Mouse (Mus musculus): Measurements from ENCODE around the gene Gm20388.

Gene Gm20388

DNA sequence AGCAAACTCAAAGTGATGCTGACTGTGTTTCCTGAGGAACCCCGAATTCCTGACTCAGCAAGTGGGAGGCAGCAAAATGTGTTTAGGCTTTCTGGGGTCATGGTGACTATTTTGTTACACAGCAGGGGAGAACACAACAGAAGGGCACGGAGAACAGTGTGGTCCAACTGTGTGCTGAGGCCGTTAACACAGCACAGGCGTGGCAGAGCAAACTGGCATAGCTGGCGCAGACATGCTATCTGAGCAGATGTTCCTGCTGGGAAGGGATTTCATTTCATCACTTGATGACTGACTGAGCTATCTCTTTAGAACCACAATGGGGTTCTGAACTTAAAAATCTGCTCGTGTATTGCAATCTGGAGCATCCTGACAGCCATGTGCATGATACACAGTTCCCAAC, 1974.8 kb downstream of the Gm20388 start:
- DNase-seq (ENCODE audit: low spot score in 2 of 2): no peak

DNA sequence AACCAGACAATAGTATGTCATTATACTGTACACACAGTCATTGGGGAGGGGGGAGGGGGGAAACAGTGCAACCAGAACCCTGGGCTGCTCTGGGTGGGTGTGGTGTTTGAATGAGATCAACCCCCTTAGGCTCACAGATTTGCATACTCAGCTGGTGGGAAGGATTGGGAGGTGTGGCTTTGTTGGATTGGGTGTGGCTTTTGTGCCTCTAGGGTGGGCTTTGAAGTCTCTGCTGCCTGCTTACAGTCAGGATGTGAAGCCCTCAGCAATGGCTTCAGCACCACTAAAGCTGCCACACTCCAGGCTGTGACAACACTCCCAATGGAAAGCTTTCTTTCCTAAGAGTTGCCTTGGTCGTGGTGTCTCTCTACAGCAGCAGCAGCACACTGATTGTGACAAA, 1976.9 kb downstream of the Gm20388 start:
- no peak for DNase-seq (ENCODE audit: low spot score in 2 of 2)

DNA sequence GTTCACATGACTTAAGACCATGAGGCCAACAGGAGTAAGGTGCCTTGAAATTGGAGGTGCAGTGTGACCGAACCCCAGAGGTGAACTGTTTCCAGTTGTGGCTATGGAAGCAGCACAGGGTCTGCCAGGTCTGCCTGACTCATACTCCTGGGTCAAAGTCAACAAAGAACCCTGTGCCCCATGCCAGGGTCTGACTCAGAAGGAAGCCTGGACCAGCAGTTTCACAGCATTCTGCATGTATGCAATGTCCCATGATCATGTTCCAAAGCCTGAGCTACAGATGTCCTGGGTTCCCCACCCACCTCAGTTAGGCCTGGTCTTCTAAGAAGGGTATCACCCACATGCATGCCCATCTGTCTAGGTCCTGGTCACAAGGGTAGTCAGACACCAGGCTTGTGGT, 1978.7 kb downstream of the Gm20388 start:
- no peak for DNase-seq (ENCODE audit: low spot score in 2 of 2)

DNA sequence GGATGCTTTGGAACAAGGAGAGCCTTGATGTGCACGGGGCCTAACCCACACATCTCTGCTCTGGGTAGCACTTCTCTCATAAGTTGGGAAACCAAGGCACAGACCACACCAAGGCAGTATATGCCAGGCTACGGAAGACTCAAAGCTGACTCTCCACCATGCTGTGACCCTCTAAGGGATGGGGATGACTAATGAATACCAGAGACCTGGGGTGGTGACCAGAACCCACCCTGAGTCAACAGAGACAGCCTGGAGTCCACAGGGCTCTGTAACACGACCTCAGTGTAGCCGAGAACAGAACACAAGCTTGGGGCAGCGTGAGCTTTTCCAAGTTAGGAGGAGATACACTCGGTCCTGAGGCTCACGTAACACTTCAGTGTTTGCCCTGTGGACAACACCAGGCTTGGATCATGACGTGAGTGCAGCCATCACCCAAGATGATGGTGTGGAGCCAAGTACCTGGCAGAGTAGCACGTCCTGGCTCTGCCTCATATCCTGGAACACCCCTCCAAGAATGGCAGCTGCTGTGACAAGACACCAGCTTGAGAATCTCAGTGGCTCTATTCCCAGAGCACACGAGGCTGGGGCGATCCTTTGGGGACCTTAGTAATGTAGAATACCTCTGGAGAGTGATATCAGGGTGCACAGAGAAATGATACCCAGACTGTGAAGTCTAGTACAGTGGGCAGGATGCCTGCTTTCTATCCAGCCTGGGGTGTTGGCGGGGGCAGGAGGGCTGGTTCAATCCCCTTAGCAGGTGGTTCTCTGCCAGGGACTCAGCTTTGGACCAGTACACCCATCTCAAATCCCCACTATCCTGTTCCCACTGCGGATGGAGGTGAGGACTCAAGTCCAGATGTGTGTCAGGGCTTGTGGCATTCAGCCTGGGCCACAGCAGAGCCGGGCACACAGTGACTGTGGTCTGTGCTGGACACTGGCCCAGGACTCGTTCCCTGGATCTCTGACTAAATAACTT, 1979.5 kb downstream of the Gm20388 start:
- no peak for DNase-seq (ENCODE audit: low spot score in 2 of 2)

DNA sequence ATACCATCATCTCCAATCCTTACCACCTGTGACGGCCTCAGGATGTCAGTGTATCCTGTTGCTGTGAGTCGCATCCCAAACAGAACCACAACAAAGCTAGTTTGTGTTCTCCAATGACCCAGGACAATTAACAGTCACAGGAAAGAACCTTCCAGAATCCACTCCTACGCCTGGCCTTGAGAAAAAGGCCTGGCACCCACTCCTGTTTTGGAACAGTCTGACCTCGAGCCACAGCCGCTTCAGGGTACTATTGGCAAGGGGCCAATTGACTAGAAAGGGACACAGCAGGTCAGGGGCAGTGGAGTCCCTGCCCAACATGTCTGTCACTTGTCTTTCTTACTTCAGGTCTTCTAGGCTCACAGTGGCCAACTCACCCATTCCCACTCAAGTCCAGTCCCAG, 1982.2 kb downstream of the Gm20388 start:
- DNase-seq (ENCODE audit: low spot score in 2 of 2): no peak

DNA sequence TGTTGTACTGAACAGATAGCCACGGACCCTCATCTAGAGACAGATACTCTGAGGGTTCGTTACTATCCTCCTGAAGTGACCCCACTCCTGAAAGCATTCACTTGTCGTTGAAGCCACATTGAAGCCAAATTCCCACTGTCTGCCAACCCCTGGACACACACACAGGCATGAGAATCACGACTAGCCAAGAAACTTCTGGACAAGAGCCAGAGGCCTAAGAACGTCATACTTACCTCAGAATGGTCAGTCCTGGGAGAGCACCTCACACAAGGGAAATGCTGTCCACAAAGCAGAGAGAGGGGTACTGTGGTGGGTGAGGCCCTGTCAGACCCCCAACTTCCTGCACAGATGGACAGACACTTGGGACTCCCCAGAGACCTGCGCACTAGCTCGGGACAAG, 1985.3 kb downstream of the Gm20388 start:
- DNase-seq (ENCODE audit: low spot score in 2 of 2): no peak

DNA sequence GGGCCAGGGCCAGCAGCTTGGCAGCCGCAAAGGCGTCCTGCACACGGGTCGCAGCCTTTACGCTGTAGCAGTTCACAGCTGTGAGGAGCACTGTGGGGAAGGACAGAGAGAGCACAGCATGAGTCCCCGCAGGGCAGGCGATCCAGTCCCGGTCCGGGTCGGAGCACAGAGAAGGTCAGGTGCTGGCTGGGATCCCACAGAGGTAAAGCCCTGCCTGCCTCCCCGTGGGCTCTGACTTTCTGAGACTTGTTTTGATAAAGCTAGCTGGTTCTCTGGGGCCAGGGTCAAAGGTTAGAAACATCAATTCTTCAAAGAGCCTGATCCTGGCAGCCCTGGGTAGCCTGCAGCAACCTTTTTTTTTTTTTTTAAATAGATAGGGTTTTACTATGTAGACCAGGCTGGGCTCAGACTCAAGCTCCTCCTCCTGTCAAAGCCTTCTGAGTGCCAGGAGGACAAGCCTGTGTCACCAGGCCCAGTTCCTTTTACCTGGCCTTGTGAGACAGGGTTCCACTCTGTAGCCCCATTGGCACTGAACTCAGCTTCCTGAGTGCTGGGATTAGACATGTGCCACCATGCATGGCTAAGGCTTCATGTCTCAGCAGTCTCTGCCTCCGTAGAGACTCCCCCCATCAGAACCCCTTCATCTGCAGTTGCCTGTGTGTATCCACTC, 1986.0 kb downstream of the Gm20388 start:
- DNase-seq (ENCODE audit: low spot score in 2 of 2): no peak

DNA sequence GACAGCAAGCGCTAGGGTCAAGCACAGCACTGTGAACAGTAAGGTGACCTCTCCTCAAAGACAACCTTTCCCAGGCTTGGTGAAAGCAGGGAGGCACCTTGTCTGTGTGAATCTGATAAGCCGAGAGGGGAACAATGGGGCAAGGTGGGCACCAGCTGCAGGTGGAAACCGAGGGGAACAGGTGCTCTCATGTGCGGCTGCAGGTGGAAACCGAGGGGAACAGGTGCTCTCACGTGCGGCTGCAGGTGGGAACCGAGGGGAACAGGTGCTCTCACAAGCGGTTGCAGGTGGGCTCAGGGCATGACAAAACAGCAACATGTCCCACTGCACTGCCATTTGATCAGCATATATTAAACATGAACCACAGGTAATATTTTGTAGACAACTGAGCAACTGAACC, 1986.6 kb downstream of the Gm20388 start:
- no peak for DNase-seq (ENCODE audit: low spot score in 2 of 2)

DNA sequence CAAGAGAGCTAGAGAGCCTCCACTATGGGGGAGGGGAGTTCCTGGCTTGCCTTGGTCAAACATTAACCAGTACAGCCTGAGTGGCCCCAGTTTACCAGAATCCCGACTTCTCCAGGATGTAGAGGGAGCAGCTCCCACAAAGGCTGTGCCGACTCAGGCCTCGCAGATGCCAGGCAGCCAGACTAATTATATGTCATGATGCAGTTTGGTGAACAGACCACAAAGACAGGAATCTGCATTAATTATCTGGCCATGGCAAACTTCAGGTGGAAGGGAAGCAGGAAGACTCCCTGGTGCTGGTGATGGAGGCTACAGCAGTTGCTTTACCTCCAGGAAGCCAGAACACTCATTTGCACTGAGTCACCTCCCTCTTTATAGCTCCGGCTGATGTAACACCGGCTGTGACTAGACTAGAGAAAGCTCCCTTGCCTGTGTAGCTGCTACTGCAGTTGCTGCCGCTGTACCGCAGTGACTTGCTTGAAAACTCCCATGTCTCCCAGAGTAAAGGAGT, 1987.3 kb downstream of the Gm20388 start:
- DNase-seq (ENCODE audit: low spot score in 2 of 2): no peak

DNA sequence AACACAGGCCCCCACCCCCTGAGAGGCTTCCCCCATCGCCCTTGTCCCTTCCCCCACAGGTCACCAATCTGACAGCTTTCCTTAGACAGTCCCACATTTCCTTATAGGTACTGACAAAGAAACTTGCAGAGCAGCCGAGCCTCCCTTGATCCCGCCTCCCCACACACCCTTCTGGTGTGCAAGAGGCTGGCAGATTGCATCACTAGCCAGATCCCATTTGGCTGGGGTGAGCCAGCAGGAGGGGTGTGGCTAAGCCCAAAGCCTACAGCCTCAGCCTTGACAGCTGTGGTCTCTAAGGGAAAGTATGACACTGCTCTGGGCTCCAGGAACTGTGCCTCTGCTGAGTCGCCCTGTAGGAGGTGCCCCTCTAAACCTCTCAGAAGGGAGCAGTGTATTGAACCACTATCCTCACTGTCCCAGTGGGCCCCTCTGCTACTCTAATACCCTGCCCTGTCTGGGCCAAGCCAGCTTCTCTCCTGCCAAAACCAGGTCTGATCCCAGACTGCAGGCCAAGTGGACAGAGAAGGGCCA, 1987.8 kb downstream of the Gm20388 start:
- DNase-seq (ENCODE audit: low spot score in 2 of 2): peak; percentile 65 to 74

DNA sequence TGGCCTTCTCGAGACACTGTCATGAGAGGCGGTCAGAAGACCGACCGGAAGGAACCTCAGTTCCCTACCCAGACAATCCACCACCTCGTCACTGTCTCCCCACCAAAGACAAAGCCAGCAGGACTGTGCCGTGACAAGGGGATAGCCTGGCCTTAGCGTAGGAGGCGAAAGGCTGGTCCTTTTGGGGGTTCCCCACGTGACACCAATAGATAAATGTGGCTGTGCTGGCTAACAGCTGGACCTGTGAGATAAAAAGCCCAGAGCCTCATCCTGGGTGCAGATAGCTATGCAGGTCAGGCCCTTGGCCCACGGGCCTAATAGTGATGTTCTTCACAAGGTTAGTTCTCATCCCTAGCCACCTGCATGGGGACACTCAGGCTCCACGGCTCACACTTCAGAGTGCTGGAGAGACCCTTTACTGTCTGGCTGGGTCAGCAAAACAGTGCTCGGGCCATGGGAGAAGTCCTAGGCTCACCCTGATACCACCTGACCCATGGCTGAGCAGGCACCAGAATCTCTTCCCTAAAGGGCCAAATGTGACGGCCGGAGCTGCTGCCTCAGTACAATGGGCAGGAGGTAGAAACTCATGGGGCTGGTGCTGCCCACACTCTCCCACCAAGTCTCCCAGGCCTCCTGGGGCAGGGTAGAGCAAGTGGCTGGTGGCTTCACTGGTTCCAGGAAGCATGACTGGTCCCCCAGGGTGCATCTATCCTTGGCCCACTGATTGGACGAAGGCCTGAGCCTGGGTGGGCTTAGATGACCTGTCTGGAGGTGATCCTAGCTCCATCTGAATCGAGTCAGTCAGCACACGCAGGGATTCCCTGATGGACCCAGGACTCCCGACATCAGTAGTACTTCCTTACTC, 1988.8 kb downstream of the Gm20388 start:
- peak; percentile 52 to 59 for DNase-seq (ENCODE audit: low spot score in 2 of 2)

DNA sequence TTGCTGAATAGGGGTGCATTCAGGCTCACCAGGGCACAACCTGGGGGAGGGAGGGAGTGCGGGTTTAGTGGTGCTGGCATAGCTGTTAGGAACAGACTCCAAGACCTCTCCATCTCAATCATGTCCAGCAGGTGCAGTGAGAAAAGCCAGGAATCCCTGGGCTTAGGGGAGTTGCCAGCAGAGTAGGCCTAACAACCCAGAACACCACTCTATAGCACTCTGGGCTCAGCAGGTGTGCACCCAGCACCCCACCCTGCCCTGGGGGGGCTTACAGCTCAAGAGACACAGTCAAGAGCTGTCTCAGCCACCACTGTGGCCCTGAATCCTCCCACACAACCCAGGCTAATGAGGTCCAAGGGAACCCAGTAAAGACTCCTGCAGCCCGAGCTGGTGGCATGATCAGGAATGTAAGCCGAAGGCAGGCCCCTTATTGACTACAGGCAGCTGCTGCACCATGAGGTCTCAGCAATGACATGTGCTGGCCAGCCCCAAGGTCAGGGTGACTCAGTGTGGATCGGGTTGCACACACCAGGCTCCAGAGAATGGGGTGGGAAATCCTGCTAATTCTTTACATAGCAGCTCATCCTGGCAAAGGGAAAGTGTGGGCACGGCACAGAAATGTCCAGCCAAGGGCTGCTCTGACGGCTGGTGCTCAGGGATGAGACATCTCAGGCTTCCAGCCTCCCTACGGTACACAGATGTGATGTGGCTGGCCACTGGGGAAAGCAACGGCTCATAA, 1991.0 kb downstream of the Gm20388 start:
- no peak for DNase-seq (ENCODE audit: low spot score in 2 of 2)

DNA sequence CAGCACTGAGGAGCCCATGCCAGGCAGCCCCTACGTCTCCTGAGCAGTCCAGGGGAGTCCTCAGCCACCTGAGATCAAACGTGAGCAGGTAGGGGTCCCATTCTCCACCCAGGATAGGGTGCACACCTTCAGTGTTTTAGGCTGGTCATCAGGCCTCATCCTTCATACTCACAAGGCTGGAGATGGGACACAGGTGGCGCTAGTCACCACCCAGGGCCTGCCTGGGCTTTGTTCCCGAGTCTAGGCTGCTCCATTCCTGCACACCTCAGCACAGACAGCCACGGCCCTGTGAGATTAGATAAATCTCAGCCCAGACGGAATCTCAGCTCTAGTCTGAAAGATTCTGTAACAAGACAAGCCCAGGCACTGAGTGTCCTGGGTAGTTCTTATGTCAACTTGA, 1993.3 kb downstream of the Gm20388 start:
- no peak for DNase-seq (ENCODE audit: low spot score in 2 of 2)

DNA sequence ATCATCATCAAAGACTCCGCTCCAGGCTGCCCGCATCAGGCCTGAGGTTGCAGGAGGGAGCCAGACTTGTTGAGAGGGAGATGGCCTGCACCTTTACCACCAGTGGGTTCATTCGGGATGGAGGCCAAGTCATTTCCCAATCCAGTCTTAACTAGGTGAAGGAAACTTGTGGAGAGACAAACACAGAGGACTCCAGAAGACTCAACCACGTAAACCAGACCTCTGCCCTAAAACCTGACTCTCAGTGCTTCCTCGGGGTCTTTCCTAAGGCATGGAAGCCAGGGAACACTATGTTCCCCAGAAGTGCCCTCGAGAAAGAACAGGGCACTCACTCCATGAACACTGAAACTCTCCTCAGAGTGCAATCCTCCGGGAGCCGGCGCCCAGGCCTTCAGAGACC, 1994.4 kb downstream of the Gm20388 start:
- DNase-seq (ENCODE audit: low spot score in 2 of 2): no peak

DNA sequence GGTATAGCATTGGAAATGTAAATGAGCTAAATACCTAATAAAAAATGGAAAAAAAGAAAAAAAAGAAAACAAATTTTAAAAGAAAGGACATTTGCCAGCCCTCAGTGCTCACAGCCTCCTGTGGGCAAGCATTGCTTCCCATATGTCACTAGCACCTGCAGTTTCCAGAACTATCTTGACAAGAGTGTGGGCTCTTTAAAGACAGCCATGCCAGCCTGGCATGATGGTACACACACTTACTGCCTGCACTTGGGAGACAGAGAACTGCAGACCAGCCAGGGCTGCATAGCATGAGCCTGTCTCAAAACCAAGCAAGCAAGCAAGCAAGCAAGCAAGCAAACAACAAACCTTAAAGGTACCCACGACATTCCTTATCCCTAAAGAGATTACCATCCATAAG, 1994.8 kb downstream of the Gm20388 start:
- DNase-seq (ENCODE audit: low spot score in 2 of 2): no peak

DNA sequence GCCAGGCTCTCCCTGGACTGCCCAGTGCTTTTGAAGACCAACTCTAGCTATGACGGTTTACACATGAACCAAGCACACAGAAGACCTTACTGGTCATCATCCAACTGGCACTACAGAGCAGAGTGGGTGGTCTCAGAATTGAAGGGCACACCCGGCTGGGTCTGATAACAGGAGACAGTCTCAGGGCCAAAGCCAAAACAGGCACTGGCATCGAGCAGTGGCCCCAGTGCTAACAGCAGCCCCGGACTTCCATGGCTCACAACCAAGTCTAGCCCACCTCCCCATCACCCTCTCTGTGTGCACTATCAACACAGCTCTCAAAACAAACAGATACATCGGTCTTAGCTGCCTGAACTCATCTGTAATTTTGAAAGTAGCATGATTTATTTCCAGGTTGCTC, 1995.2 kb downstream of the Gm20388 start:
- no peak for DNase-seq (ENCODE audit: low spot score in 2 of 2)

DNA sequence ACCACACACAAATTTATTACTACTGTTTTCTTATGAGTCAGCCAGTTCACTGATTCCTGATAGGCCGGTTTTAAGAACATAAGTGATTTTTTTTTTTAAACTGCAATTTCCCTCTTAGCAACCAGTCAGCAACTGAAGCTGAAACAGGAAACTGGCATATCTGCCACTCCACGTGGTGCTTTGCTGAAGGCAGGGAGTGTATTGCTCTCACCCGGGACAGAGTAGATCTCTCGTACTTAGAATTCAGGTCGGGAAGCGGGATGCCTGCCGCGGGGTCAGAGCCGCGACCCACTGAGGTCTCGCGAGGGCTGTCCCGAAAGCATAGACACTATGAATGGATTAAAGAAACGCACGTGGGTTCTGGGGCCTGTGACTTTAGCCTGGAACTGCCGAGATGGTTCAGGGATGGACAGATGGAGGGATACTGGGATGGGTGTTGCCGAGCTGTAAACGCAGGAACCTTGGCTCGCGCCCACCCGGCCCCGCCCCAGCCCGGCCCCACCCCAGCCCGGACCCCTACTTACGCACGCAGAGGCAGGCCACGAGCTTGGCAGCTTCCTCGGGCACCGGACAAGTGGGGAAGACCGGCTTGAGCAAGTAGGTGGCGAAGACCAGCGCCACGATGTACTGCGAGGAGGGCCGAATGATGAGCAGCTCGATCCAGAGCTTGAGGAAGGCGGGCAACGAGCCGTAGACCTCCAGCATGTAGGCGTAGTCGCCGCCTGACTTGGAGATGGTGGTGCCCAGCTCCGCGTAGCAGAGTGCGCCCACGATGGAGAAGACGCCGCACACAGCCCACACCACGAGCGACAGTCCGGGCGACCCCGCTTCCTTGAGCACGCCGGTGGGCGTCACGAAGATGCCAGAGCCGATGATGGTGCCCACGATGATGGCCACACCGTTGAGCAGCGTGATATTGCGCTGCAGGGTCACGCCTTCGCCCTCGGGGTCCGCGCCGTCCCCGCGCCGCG, 1996.2 kb downstream of the Gm20388 start:
- peak in 1 of 2 experiments; percentile 25 for DNase-seq (ENCODE audit: low spot score in 2 of 2)

DNA sequence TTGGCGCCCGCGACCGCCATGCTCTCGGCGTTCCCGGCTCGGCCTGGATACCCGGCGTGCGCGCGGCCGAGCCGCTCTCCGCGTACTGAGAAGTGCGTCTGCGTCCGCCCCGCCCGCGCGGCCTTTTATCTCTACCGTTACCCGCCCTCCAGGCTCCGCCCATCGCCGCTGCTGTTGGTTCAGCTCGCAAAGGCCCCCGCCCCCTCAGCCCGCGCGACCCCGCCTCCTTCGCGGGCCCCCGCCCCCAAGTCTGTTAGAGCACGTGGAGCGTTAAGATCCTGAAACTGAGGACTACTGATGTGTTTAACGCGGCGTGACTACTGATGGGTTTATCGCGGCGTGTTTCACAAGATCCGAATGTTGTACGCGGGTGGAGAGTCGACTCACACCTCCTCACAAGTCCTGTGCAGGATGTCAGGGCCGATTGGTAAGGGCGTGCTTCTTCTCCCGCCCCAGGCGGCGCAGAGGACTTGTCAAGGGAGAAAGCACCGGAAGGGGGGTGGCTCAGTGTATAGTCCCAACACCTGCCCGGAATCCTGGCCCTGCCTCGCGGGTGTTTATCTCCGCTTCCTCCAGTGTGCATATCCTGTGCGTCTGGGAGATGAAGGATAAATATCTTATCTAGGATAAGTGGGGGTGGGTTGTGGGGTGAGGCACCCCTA, 1997.1 kb downstream of the Gm20388 start, which contains the start of gene Slc7a5:
Slc7a5 (minus strand) TSS at position 108 of the 662 bp plus-strand sequence.
- DNase-seq (ENCODE audit: low spot score in 2 of 2): peak; percentile 98 to 99
